Mouse (Mus musculus): ENCODE measurements around the gene Gm49342.

DNA sequence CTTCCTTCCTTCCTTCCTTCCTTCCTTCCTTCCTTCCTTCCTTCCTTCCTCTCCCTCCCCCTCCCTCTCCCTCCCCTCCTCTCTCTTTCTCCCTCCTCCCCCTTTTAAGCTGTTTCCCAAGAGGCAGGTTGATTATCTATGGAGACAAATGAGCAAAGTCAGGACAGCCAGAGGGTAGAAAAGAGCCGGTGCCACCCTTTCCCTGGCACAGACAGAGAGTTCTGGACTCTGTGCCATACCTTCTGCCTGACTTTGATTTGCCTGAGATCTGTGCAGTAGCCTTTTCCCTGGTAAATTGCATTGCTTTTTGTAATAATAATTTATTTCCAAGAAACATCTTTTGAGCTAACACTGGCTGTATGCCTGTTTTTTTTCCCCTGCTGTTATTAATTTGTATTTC lies 24.7 kb downstream of the Gm49342 start:
- TF ChIP-seq CTCF (conservative IDR thresholded peaks at IDR 0.05; ENCODE audit: insufficient read depth, insufficient read length, low read depth, low read length) (no peak), POLR2A (IDR thresholded peaks at IDR 0.05; ENCODE audit: low read depth, low read length) (no peak)

Data from kidney, adult 2 months (tissue).